ENCODE assay signal across 12 mouse cellular contexts in genomic region chr11:88472731-88473130, GRCm38 (mm10).
DNase-seq lines count a peak whose midpoint lies in the region; ATAC-seq and TF ChIP-seq lines count a peak whose summit lies in the region.
"Had no signal": no experiment of that assay in that cellular context is flagged by ENCODE, and none has a peak within 500 bp of the region (broad histone marks: within the 10 kb centered on the region; RNA-seq: fewer than 3 reads in every experiment).

No protein-coding gene starts in this region.

- H3K9ac ChIP-seq in kidney, embryonic 15.5 days, result no peak overlapping the region
- H3K9ac ChIP-seq in hindbrain, embryonic 12.5 days, result no peak overlapping the region
- H3K9ac ChIP-seq in hindbrain, postnatal 0 days (replicated peaks; ENCODE audit: low read length), result no peak overlapping the region
- no peak overlapping the region for H3K9ac ChIP-seq in neural tube, embryonic 12.5 days
- H3K9ac ChIP-seq: liver, embryonic 13.5 days had no signal

- WGBS in kidney, embryonic 15.5 days, result 32% methylated on average over 8 of the region's 8 CpGs
- 37% methylated on average over 8 of the region's 8 CpGs for WGBS in hindbrain, embryonic 12.5 days
- WGBS in hindbrain, postnatal 0 days, result 36% methylated on average over 8 of the region's 8 CpGs
- 27% methylated on average over 8 of the region's 8 CpGs for WGBS in neural tube, embryonic 12.5 days

- no peak overlapping the region for H3K4me3 ChIP-seq in kidney, embryonic 15.5 days (replicated peaks)
- no peak overlapping the region for H3K4me3 ChIP-seq in hindbrain, embryonic 12.5 days
- no peak overlapping the region for H3K4me3 ChIP-seq in hindbrain, postnatal 0 days (ENCODE audit: low read length)
- no peak overlapping the region for H3K4me3 ChIP-seq in neural tube, embryonic 12.5 days
- H3K4me3 ChIP-seq: heart, embryonic 15.5 days; liver, embryonic 13.5 days had no signal

- H3K27ac ChIP-seq in kidney, embryonic 15.5 days, result peak overlapping the region; percentile 86
- H3K27ac ChIP-seq in hindbrain, embryonic 12.5 days, result peak overlapping the region; percentile 81
- peak overlapping the region; percentile 73 for H3K27ac ChIP-seq in hindbrain, postnatal 0 days
- peak overlapping the region; percentile 8 for H3K27ac ChIP-seq in neural tube, embryonic 12.5 days
- H3K27ac ChIP-seq: liver, embryonic 13.5 days; stomach, postnatal 0 days had no signal

- H3K4me2 ChIP-seq in kidney, embryonic 15.5 days, result no peak overlapping the region
- H3K4me2 ChIP-seq in hindbrain, embryonic 12.5 days (replicated peaks), result no peak overlapping the region
- H3K4me2 ChIP-seq in hindbrain, postnatal 0 days (ENCODE audit: low read depth, low read length), result no peak overlapping the region
- no peak overlapping the region for H3K4me2 ChIP-seq in neural tube, embryonic 12.5 days (replicated peaks)
- H3K4me2 ChIP-seq: heart, embryonic 15.5 days; liver, embryonic 13.5 days had no signal

- ATAC-seq in kidney, embryonic 15.5 days (replicated peaks; ENCODE audit: low FRiP score), result no peak
- ATAC-seq in hindbrain, embryonic 12.5 days (ENCODE audit: low FRiP score), result no peak
- no peak for ATAC-seq in hindbrain, postnatal 0 days
- no peak for ATAC-seq in neural tube, embryonic 12.5 days (ENCODE audit: low FRiP score, low read depth)

- H3K36me3 ChIP-seq in kidney, embryonic 15.5 days, result peaks cover 14% of the 10 kb centered on the region
- H3K36me3 ChIP-seq in hindbrain, embryonic 12.5 days, result 0 out of 2 replicates have a peak, but pooled peaks cover 5% of the 10 kb centered on the region
- no peaks in the 10 kb centered on the region for H3K36me3 ChIP-seq in hindbrain, postnatal 0 days (ENCODE audit: insufficient read depth, low read length)
- H3K36me3 ChIP-seq in neural tube, embryonic 12.5 days, result no peaks in the 10 kb centered on the region
- H3K36me3 ChIP-seq: heart, embryonic 15.5 days; liver, embryonic 13.5 days had no signal

- no peak for DNase-seq in kidney, postnatal 10 days
- no peak for DNase-seq in hindbrain, postnatal 0 days (ENCODE audit: low spot score)
- no peak for DNase-seq in embryo, embryonic 10.5 days (ENCODE audit: low spot score)
- DNase-seq in lung, postnatal 36 days, result no peak
- DNase-seq: cerebellum, adult 8-10 months; liver, embryonic 13.5 days; thymus, postnatal 14 days had no signal

- TF ChIP-seq CTCF in hindbrain, postnatal 0 days (IDR thresholded peaks at IDR 0.05; ENCODE audit: low read depth), result no peak

- H3K9me3 ChIP-seq in kidney, embryonic 15.5 days (replicated peaks), result no peaks in the 10 kb centered on the region
- no peaks in the 10 kb centered on the region for H3K9me3 ChIP-seq in hindbrain, embryonic 12.5 days (replicated peaks)
- H3K9me3 ChIP-seq in hindbrain, postnatal 0 days (ENCODE audit: low read length), result no peaks in the 10 kb centered on the region
- no peaks in the 10 kb centered on the region for H3K9me3 ChIP-seq in neural tube, embryonic 12.5 days
- H3K9me3 ChIP-seq: heart, embryonic 15.5 days; liver, embryonic 13.5 days had no signal

- no peaks in the 10 kb centered on the region for H3K27me3 ChIP-seq in kidney, embryonic 15.5 days
- no peaks in the 10 kb centered on the region for H3K27me3 ChIP-seq in hindbrain, embryonic 12.5 days
- no peaks in the 10 kb centered on the region for H3K27me3 ChIP-seq in hindbrain, postnatal 0 days (ENCODE audit: insufficient read depth, low read length)
- no peaks in the 10 kb centered on the region for H3K27me3 ChIP-seq in neural tube, embryonic 12.5 days (replicated peaks)
- H3K27me3 ChIP-seq: heart, embryonic 15.5 days; liver, embryonic 13.5 days had no signal

- peaks cover 66% of the 10 kb centered on the region for H3K4me1 ChIP-seq in kidney, embryonic 15.5 days
- peaks cover 64% of the 10 kb centered on the region for H3K4me1 ChIP-seq in hindbrain, embryonic 12.5 days
- H3K4me1 ChIP-seq in hindbrain, postnatal 0 days (ENCODE audit: insufficient read depth, low read length), result peaks cover 44% of the 10 kb centered on the region
- peaks cover 61% of the 10 kb centered on the region for H3K4me1 ChIP-seq in neural tube, embryonic 12.5 days

Comparison
In these comparisons a context has a peak if more than half of its experiments do, and no peak if none do; other contexts are left out.
1. H3K27ac ChIP-seq: peak in every context shown above with its lines; median percentile 86 in kidney, embryonic 15.5 days; 81 in hindbrain, embryonic 12.5 days; 73 in hindbrain, postnatal 0 days; 8 in neural tube, embryonic 12.5 days.